Mouse (Mus musculus) heart, adult 2 months (tissue): ENCODE measurements around the gene Fbl. TPM values are rescaled to one million over a fixed set of nuclear protein-coding genes. Genes with fewer than 3 reads are reported as not detected.

ENCODE experiments used
- DNase-seq, 2 experiments: peaks; one replicate each; pipeline ENCODE4 v3.0.0; 2021
- H3K27ac ChIP-seq: fragments of 200-600 bp; 2 replicates; pipeline ENCODE4 v1.8.1; 2022
- H3K27me3 ChIP-seq: fragments of 200-500 bp; 2 replicates; pipeline ENCODE4 v1.6.1; 2012; ENCODE audit warnings: mild to moderate bottlenecking, low read length, inconsistent platforms, mixed read lengths; ENCODE audit not compliant: control insufficient read depth, insufficient read depth
- H3K36me3 ChIP-seq: fragments of 200-500 bp; 2 replicates; pipeline ENCODE4 v1.6.1; 2012; ENCODE audit warnings: low read length, inconsistent platforms; ENCODE audit not compliant: control insufficient read depth, insufficient read depth
- H3K4me1 ChIP-seq: fragments of 200-500 bp; 2 replicates; pipeline ENCODE4 v1.6.1; 2011; ENCODE audit warnings: low read length; ENCODE audit not compliant: control insufficient read depth, insufficient read depth
- H3K4me3 ChIP-seq: fragments of 200-600 bp; 2 replicates; pipeline ENCODE4 v1.8.1; 2022
- H3K79me2 ChIP-seq: fragments of 200-500 bp; replicated peaks from 2 replicates; pipeline ENCODE4 v1.6.1; 2012; ENCODE audit warnings: mild to moderate bottlenecking, inconsistent platforms, low read length, moderate library complexity, mixed read lengths; ENCODE audit not compliant: control insufficient read depth, insufficient read depth
- H3K9ac ChIP-seq: fragments of 200-500 bp; 2 replicates; pipeline ENCODE4 v1.6.1; 2012; ENCODE audit warnings: low read depth, mild to moderate bottlenecking, control low read depth, inconsistent platforms, low read length, mixed read lengths
- CTCF ChIP-seq: fragments of 200-600 bp; IDR thresholded peaks from 2 replicates; pipeline ENCODE4 v1.8.1; 2022; ENCODE audit warnings: antibody characterized with exemption, mild to moderate bottlenecking, moderate library complexity
- EP300 ChIP-seq: fragments of 200-500 bp; IDR thresholded peaks from 2 replicates; pipeline ENCODE4 v1.6.1; 2011; ENCODE audit warnings: low read depth, low read length, control low read depth; ENCODE audit not compliant: insufficient read depth
- POLR2A ChIP-seq: fragments of 200-500 bp; IDR thresholded peaks from 2 replicates; pipeline ENCODE4 v1.6.1; 2011; ENCODE audit warnings: mild to moderate bottlenecking, low read depth, low read length, control low read depth; ENCODE audit not compliant: insufficient read depth
- whole genome bisulfite sequencing: fragments of 180-500 bp; shearing (Covaris S2); methylation state at CpG from one replicate; pipeline ENCODE4 v1.1.7; 2018; 5-methylcytosine and 5-hydroxymethylcytosine counted together
- intact Hi-C: fragments of 180-260 bp; cut with DNase I; formaldehyde crosslinking; loops from one replicate; pipeline ENCODE4 v1.15.1; 2025
- long read RNA-seq: library from polyadenylated mRNA; stranded (forward); transcript quantifications from one replicate; pipeline ENCODE4 v2.0.0, GENCODE M21; 2021
- polyA plus RNA-seq: library from polyadenylated mRNA; depleted of rRNA; stranded (reverse); fragments of >200 nt; gene quantifications from 2 replicates; pipeline ENCODE4 v1.2.3, GENCODE M21; 2012; rRNA removed
- total RNA-seq, 2 experiments: library from RNA; stranded (reverse); gene quantifications; 2 replicates each; pipeline ENCODE4 v1.2.3; 2021

Fbl gene
- total RNA-seq (10 to 100 TPM; 34.7 TPM), polyA plus RNA-seq (25.7 and 35.6 TPM in 2 replicates)
- long read RNA-seq, transcript Fbl-201 (9 exons, 1,197 nt), result major isoform, 26 of 28 reads
- long read RNA-seq, partial matches to known transcripts, result 2 of 28 reads
- long read RNA-seq, other reads (novel, unspliced or antisense), result 0 of 28 reads

DNA sequence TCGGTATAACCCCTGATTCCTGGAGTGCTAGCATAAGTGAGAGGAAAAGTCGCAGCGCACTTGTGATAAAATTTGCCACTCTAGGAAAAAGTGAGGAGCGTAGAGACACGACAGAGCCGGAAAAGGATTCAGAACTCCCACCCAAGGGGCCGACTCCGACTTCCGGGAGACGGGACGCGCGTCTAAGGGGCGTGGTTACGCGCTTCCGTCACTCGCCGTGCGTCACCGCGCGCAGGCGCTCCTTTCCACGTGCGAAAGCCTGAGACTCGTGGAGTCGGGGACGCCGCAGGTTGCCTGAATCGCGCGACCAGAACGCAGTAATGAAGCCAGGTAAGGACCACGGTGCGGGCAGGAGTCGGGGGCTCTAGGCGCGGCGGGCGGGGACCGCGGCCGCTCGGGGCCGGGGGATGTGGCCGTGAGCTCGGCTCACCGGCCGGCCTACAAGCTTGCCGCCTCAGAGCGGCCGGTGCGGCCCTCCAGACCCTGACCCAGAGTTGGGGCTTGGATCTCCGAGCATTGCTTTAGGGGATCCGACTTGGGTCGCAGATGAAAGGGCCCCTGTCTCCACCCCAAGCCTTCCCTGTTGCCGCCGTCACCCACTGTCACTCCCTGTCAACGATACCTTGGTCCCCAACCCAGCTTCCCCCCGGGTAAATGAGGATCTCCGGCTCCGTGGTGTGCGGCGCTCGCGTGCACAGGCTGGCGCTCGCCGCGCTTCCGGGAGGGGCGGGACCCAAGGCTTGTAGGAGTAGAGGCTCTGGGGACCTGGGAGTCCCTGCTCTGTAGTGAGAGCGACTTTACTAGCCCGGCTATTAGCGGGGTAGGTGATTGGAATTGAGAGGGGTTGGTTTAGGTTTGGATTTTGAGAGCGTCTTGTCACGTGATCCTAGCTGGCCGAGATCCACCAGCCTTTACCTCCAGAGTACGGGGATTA lies at the start of gene Fbl:
Gene Fbl, plus strand, starts transcription at position 222 of the 934 bp plus-strand sequence.
- H3K36me3 ChIP-seq, result no peaks in the 10 kb centered on the region
- peaks cover 2% of the 10 kb centered on the region; the same call in 1 of the 2 replicates for H3K4me1 ChIP-seq
- H3K27me3 ChIP-seq, result no peaks in the 10 kb centered on the region
- TF ChIP-seq EP300 (no peak), POLR2A (peak; percentile 87), CTCF (no peak)
- under 1% methylated on average over 80 of the region's 80 CpGs for WGBS
- peak; percentile 93 for DNase-seq
- intact Hi-C loops, result loop anchor here (5.0 kb wide), 2 partner anchors 43 to 117 kb away; partner anchors contain the start of gene Psmc4
- peak within 1 kb of the TSS; percentile 77 for H3K4me3 ChIP-seq
- peak within 1 kb of the TSS; percentile 75 for H3K27ac ChIP-seq
- peak within 1 kb of the TSS; percentile 62 for H3K9ac ChIP-seq
- H3K79me2 ChIP-seq, result no peaks in the 10 kb centered on the region; the same call in 1 of the 2 replicates

DNA sequence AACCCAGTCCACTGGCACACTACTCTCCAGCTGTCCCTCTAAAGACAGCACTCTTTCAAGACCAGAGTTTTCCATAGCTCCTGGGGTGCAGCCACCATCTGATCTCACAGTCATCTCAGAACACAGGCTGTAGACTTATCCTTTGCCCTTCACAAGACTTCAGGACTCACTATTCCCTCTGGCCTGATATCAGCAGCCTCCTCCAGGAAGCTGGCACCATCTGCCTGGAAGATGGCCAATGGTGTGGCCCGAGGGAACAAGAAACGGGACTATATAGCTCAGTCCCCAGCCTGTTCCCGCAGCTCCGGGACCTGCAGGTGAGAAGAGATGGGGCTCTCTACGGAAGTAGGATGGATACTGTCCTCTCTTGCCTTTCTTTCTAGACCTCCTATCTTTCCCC lies 40.3 kb upstream of the Fbl start, which contains the start of gene 9530053A07Rik:
Gene 9530053A07Rik, plus strand, starts transcription at position 301 of the 400 bp plus-strand sequence.
- no peak within 1 kb of the TSS for H3K27ac ChIP-seq
- intact Hi-C loops, result no loop called here
- H3K9ac ChIP-seq, result no peak within 1 kb of the TSS
- no peak for DNase-seq
- TF ChIP-seq CTCF (no peak), POLR2A (no peak), EP300 (no peak)
- no peaks in the 10 kb centered on the region for H3K36me3 ChIP-seq
- H3K4me1 ChIP-seq, result no peaks in the 10 kb centered on the region
- 60% methylated on average over 5 of the region's 5 CpGs for whole genome bisulfite sequencing
- H3K4me3 ChIP-seq, result no peak within 1 kb of the TSS
- H3K27me3 ChIP-seq, result no peaks in the 10 kb centered on the region
- H3K79me2 ChIP-seq, result no peaks in the 10 kb centered on the region

DNA sequence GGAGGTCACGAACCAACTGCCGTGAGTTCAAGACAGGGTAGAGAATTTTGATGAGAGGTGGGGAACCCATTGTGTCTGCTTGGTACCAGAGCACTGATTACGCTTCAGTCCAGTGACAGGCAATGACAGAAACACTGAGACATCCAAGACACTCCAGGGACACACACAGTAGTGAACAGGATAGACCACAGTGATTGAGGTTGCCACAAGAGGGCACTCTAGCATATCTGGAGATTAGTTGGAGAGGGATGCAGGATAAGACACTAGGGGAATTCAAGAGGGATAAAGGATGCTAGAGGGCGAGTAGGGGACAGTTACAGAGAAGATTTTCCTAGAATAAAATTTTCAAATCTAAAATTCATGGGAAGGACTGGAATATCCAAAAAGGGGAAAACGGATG lies 31.9 kb upstream of the Fbl start:
- no peaks in the 10 kb centered on the region for H3K27me3 ChIP-seq
- intact Hi-C loops, result no loop called here
- H3K79me2 ChIP-seq, result no peaks in the 10 kb centered on the region
- no peak for TF ChIP-seq POLR2A
- peak; percentile 63 for TF ChIP-seq CTCF
- TF ChIP-seq EP300, result no peak
- H3K27ac ChIP-seq, result no peak overlapping the region
- H3K4me1 ChIP-seq, result no peaks in the 10 kb centered on the region
- no peak overlapping the region for H3K4me3 ChIP-seq
- DNase-seq, result no peak
- H3K36me3 ChIP-seq, result no peaks in the 10 kb centered on the region
- WGBS, result 60% methylated on average over 5 of the region's 5 CpGs
- H3K9ac ChIP-seq, result no peak overlapping the region

DNA sequence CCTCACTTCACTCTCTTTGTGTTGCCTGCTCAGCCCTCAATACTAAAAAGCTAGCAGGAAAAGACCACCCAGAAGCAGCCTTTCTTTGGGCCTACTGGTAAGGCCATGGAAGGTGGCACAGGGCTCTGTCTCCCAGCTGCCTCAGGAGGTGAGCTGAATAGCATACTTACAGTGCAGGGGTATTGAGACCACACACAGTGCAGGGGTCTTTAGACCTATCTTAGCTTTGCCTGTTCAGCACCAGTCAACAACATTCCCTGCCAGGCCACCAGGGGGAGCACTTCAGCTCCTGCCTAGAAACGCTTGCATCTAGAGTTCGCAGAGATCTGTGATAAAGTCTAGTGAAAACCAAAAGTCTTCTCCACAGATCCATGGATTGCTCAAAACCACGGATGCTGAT lies 21.2 kb upstream of the Fbl start:
- peak; percentile 98 for TF ChIP-seq CTCF
- TF ChIP-seq POLR2A, result no peak
- TF ChIP-seq EP300, result 0 out of 2 replicates have a peak, but pooled peaks have one; percentile 31
- Histone ChIP-seq H3K9ac (no peak overlapping the region), H3K27me3 (no peaks in the 10 kb centered on the region; the same call in 1 of the 2 replicates), H3K4me3 (no peak overlapping the region), H3K79me2 (no peaks in the 10 kb centered on the region), H3K27ac (no peak overlapping the region), H3K4me1 (no peaks in the 10 kb centered on the region), H3K36me3 (no peaks in the 10 kb centered on the region)
- intact Hi-C loops, result loop anchor here (1.0 to 5.0 kb wide), 4 partner anchors 20 to 151 kb away; partner anchors contain the start of gene Psmc4
- 10% methylated on average over 3 of the region's 3 CpGs for WGBS
- peak; percentile 44 to 77 for DNase-seq

DNA sequence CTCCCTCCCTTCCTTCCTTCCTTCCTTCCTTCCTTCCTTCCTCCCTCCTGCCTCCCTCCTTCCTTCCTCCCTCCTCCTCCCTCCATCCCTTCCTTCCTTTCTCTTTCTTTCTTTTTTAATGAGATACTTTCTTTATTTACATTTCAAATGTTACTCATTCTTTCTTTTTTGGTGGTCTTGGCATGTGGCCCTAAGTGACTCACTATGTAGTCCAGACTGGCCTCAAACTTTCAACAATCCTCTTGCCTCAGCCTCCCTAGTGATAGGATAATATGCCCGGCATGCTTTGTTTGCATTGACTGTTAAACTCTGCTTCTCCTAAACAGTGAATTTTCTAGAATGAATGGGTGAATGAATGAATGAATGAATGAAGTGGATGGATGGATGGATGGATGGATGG lies 19.7 kb upstream of the Fbl start:
- Histone ChIP-seq H3K36me3 (no peaks in the 10 kb centered on the region), H3K79me2 (no peaks in the 10 kb centered on the region), H3K9ac (no peak overlapping the region), H3K4me3 (no peak overlapping the region), H3K27ac (no peak overlapping the region), H3K4me1 (no peaks in the 10 kb centered on the region), H3K27me3 (no peaks in the 10 kb centered on the region; the same call in 1 of the 2 replicates)
- 65% methylated on average over 1 of the region's 1 CpGs for WGBS
- DNase-seq, result no peak
- TF ChIP-seq EP300 (no peak), CTCF (no peak), POLR2A (no peak)
- intact Hi-C loops, result loop anchor here (2.0 to 5.0 kb wide), 2 partner anchors 65 to 98 kb away; partner anchors contain the start of gene Psmc4
